Mouse (Mus musculus) cortical plate, adult 2 months (tissue): ENCODE results near the gene Btrc.

Source experiments
- CTCF ChIP-seq: fragments of 200-500 bp; IDR thresholded peaks from 2 replicates; pipeline ENCODE4 v1.5.1; 2011; ENCODE audit warnings: mild to moderate bottlenecking, control low read depth, low read length; ENCODE audit not compliant: insufficient read depth; ENCODE audit errors: extremely low read depth
- POLR2A ChIP-seq: fragments of 200-500 bp; IDR thresholded peaks from 2 replicates; pipeline ENCODE4 v1.6.1; 2011; ENCODE audit warnings: mild to moderate bottlenecking, low read length, control low read depth; ENCODE audit not compliant: insufficient read depth; ENCODE audit errors: extremely low read depth

- TF ChIP-seq POLR2A, result no peak
- TF ChIP-seq CTCF, result no peak
Measured at GRCm38 (mm10) chr19:45411000-45411399, 47.5 kb downstream of the Btrc start.
